Mouse (Mus musculus) hindbrain, embryonic 15.5 days (tissue): ENCODE data around the gene Soat1. TPM values are rescaled to one million over a fixed set of nuclear protein-coding genes. Genes with fewer than 3 reads are reported as not detected.
"Not testable (repeated sequence)": the region's sequence is repeated elsewhere in the genome, so short reads cannot be mapped to it uniquely, and the experiment has no call there.

Source experiments
- ATAC-seq: fragments of 200-750 bp; cut with Nextera tagmentation; 2 replicates; pipeline ENCODE4 v1.8.0; 2017; ENCODE audit warnings: low read depth, moderate number of reproducible peaks, moderate TSS enrichment; ENCODE audit not compliant: low FRiP score
- H3K27ac ChIP-seq: fragments of 300-500 bp; sonication (generic); replicated peaks from 2 replicates; pipeline ENCODE4 v1.5.1; 2015; ENCODE audit warnings: mild to moderate bottlenecking, inconsistent platforms
- H3K27me3 ChIP-seq: fragments of 300-500 bp; sonication (generic); 2 replicates; pipeline ENCODE4 v1.6.1; 2015; ENCODE audit warnings: control low read depth, inconsistent platforms
- H3K36me3 ChIP-seq: fragments of 300-500 bp; sonication (generic); 2 replicates; pipeline ENCODE4 v1.6.1; 2015; ENCODE audit warnings: control low read depth, inconsistent platforms
- H3K4me1 ChIP-seq: fragments of 300-500 bp; sonication (generic); replicated peaks from 2 replicates; pipeline ENCODE4 v1.6.1; 2015; ENCODE audit warnings: control low read depth, inconsistent platforms
- H3K4me2 ChIP-seq: fragments of 300-500 bp; sonication (generic); 2 replicates; pipeline ENCODE4 v1.6.1; 2015; ENCODE audit warnings: moderate library complexity, mild to moderate bottlenecking, inconsistent platforms
- H3K4me3 ChIP-seq: fragments of 300-500 bp; sonication (generic); 2 replicates; pipeline ENCODE4 v1.5.1; 2015; ENCODE audit warnings: mild to moderate bottlenecking, inconsistent platforms
- H3K9ac ChIP-seq: fragments of 300-500 bp; sonication (generic); 2 replicates; pipeline ENCODE4 v1.6.1; 2015; ENCODE audit warnings: inconsistent platforms
- H3K9me3 ChIP-seq: fragments of 300-500 bp; sonication (generic); 2 replicates; pipeline ENCODE4 v1.6.1; 2016; ENCODE audit warnings: control low read depth, inconsistent platforms
- WGBS: fragments of 180-500 bp; shearing (Covaris S2); methylation state at CpG from one replicate; pipeline ENCODE4 v1.1.7; 2015; 5-methylcytosine and 5-hydroxymethylcytosine counted together
- polyA plus RNA-seq: library from polyadenylated mRNA; unstranded; fragments of >200 nt; fragmentation: Nextera tagmentation; extraction: Ambion mirVana; gene quantifications from 2 replicates; pipeline ENCODE4 v1.2.1, GENCODE M21; 2015

The Soat1 gene
- polyA plus RNA-seq, 1 experiment from 2014 or later = 11.3 TPM

GRCm38 (mm10) chr1:156418170-156418569 is 56.0 kb downstream of the Soat1 start:
- Histone ChIP-seq H3K9ac (no peak overlapping the region), H3K36me3 (no peaks in the 10 kb centered on the region), H3K4me1 (peaks cover 10% of the 10 kb centered on the region), H3K27me3 (no peaks in the 10 kb centered on the region), H3K27ac (no peak overlapping the region), H3K9me3 (no peaks in the 10 kb centered on the region), H3K4me2 (no peak overlapping the region), H3K4me3 (no peak overlapping the region)
- ATAC-seq = no peak
- 52% methylated on average over 4 of the region's 4 CpGs for WGBS

DNA sequence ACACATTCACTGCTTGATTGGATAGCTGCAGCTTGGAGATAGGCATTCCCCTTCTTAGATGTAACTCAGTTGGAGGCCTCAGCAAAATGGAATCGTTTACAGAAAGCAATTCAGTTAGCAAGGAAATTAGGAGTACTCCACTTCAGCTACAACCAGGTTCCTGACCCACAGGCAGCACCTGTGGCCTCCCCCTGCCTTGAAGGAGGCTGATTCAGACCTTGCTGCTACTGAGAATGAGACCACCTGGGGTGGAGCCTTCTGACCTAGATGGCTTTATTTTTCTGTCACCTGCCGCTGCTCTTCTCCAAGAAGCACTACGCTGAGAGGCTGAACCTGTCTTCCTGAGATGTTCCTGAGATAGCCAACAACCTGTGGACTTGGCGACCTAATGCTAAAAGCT is 65.6 kb downstream of the Soat1 start:
- Histone ChIP-seq H3K27ac (no peak overlapping the region), H3K4me1 (no peaks in the 10 kb centered on the region), H3K4me3 (no peak overlapping the region), H3K9me3 (no peaks in the 10 kb centered on the region), H3K4me2 (no peak overlapping the region), H3K9ac (no peak overlapping the region), H3K27me3 (no peaks in the 10 kb centered on the region), H3K36me3 (no peaks in the 10 kb centered on the region)
- 71% methylated on average over 4 of the region's 4 CpGs for WGBS
- ATAC-seq = no peak

GRCm38 (mm10) chr1:156408004-156408403 is 66.1 kb downstream of the Soat1 start:
- no peak for ATAC-seq
- Histone ChIP-seq H3K4me1 (no peaks in the 10 kb centered on the region), H3K27me3 (no peaks in the 10 kb centered on the region), H3K9ac (no peak overlapping the region), H3K9me3 (no peaks in the 10 kb centered on the region), H3K4me2 (no peak overlapping the region), H3K4me3 (no peak overlapping the region), H3K27ac (no peak overlapping the region), H3K36me3 (no peaks in the 10 kb centered on the region)
- 68% methylated on average over 3 of the region's 3 CpGs for WGBS

- H3K27me3 ChIP-seq = no peaks in the 10 kb centered on the region
- H3K9ac ChIP-seq = no peak overlapping the region
- ATAC-seq = no peak
- no peak overlapping the region for H3K4me3 ChIP-seq
- H3K4me2 ChIP-seq = no peak overlapping the region
- H3K9me3 ChIP-seq = no peaks in the 10 kb centered on the region
- no peaks in the 10 kb centered on the region for H3K4me1 ChIP-seq
- no peaks in the 10 kb centered on the region for H3K36me3 ChIP-seq
- WGBS = 38% methylated on average over 10 of the region's 10 CpGs
- H3K27ac ChIP-seq = no peak overlapping the region
Observed at GRCm38 (mm10) chr1:156403251-156403650, 70.9 kb downstream of the Soat1 start.

GRCm38 (mm10) chr1:156402491-156402890 is 71.6 kb downstream of the Soat1 start:
- no peak overlapping the region for H3K4me2 ChIP-seq
- H3K27ac ChIP-seq = no peak overlapping the region
- no peak overlapping the region for H3K9ac ChIP-seq
- no peaks in the 10 kb centered on the region for H3K27me3 ChIP-seq
- H3K36me3 ChIP-seq = no peaks in the 10 kb centered on the region
- no peaks in the 10 kb centered on the region for H3K4me1 ChIP-seq
- H3K9me3 ChIP-seq = no peaks in the 10 kb centered on the region
- no peak for ATAC-seq
- H3K4me3 ChIP-seq = no peak overlapping the region
- WGBS = 66% methylated on average over 2 of the region's 2 CpGs

DNA sequence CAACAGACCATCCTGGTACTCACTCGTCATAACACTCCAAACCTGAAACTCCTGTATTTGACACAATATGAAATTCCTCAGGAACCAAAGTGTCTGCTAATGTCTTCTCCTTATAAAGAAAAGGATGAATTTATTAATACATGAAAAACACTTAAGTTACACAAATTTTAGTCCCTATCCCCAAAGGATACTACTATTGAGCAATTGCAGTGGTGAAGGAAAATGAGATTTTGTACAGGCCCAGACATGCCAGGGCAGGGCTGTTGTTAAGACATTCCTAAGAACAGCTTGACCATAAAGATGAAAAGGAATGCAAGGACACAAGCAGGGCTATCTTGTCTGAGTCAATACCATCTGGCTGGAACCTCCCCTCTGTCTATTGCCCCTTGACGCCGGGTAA is 74.0 kb downstream of the Soat1 start:
- not testable (repeated sequence) for H3K4me1 ChIP-seq, H3K4me3 ChIP-seq, H3K9ac ChIP-seq, H3K4me2 ChIP-seq, H3K9me3 ChIP-seq, H3K27me3 ChIP-seq, H3K27ac ChIP-seq, H3K36me3 ChIP-seq, ATAC-seq
- WGBS = 71% methylated on average over 3 of the region's 3 CpGs

DNA sequence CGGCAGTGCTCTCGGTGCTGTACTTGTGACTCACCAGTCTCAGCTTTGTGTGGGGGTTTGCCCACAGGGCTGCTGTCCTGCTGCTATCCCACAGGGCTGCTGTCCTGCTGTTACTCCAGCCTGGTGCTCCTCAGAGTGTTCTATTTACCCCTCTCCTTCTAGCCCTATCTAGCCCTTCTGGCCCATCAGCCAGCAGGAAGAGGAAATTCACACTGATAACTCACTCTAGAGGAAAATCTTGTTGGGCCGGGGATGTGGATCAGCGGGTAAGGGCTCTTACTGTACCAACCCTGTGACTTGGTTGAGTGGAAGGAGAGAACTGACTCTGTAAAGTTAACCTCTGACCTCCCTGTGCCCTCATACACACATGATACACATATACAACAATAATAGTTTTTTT is 81.0 kb downstream of the Soat1 start:
- H3K4me2 ChIP-seq = no peak overlapping the region
- H3K27me3 ChIP-seq = no peaks in the 10 kb centered on the region
- no peak overlapping the region for H3K9ac ChIP-seq
- H3K36me3 ChIP-seq = no peaks in the 10 kb centered on the region
- H3K4me1 ChIP-seq = no peaks in the 10 kb centered on the region
- no peak overlapping the region for H3K27ac ChIP-seq
- H3K9me3 ChIP-seq = no peaks in the 10 kb centered on the region
- 84% methylated on average over 4 of the region's 4 CpGs for WGBS
- ATAC-seq = no peak
- H3K4me3 ChIP-seq = no peak overlapping the region

DNA sequence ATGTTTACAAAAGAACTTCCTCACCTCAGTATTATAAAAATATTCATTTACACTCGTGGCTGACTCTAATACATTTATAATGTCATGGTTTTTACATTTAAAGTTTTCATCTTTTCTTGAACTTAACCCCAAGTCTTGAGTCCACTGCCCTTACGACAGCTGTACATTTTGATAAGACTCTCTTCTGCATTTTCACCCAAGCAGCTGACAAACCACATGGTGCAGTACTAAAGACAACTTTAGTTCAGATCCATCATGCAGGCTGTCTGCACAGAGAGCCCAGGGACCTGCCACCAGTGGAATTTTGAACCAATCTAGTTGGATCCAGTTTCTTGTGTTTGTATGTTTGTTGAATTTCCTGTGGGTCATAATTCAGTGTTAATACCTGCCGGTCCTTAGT is 87.3 kb downstream of the Soat1 start:
- Histone ChIP-seq H3K4me3 (no peak overlapping the region), H3K4me2 (no peak overlapping the region), H3K27me3 (no peaks in the 10 kb centered on the region), H3K4me1 (no peaks in the 10 kb centered on the region), H3K9me3 (no peaks in the 10 kb centered on the region), H3K36me3 (no peaks in the 10 kb centered on the region), H3K27ac (no peak overlapping the region), H3K9ac (no peak overlapping the region)
- no peak for ATAC-seq
- 72% methylated on average over 3 of the region's 3 CpGs for WGBS

DNA sequence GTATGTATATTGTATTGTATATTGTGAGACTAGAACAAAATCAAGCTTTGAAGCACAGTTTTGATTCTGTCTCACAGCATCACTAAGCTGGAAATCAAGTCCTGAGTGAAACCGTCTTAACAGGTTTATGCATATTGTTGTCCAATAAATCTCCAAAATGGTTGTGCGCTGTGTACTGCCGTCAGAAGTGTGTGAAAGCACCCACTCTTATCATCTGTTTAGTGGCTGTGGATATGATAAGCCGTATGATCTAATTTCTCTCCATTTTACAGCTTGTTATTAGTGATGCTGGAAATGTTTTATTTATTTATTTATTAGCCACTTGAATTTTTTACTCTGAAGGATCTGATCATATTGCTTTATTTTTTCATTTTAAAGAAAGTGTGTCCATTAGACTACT is 87.9 kb downstream of the Soat1 start:
- 96% methylated on average over 4 of the region's 4 CpGs for WGBS
- Histone ChIP-seq H3K4me1 (no peaks in the 10 kb centered on the region), H3K4me3 (no peak overlapping the region), H3K36me3 (no peaks in the 10 kb centered on the region), H3K4me2 (no peak overlapping the region), H3K9me3 (no peaks in the 10 kb centered on the region), H3K9ac (no peak overlapping the region), H3K27me3 (no peaks in the 10 kb centered on the region), H3K27ac (no peak overlapping the region)
- no peak for ATAC-seq

- H3K4me1 ChIP-seq = no peaks in the 10 kb centered on the region
- no peaks in the 10 kb centered on the region for H3K9me3 ChIP-seq
- no peak overlapping the region for H3K27ac ChIP-seq
- ATAC-seq = no peak
- no peak overlapping the region for H3K9ac ChIP-seq
- no peaks in the 10 kb centered on the region for H3K27me3 ChIP-seq
- 95% methylated on average over 3 of the region's 3 CpGs for WGBS
- no peak overlapping the region for H3K4me3 ChIP-seq
- H3K36me3 ChIP-seq = no peaks in the 10 kb centered on the region
- H3K4me2 ChIP-seq = no peak overlapping the region
Observed at GRCm38 (mm10) chr1:156381217-156381616, 92.9 kb downstream of the Soat1 start.

Other genes starting within 250 kb of the Soat1 start
- 0.88 and 1.3 TPM in 2 replicates for gene Tdrd5, start 170.7 kb downstream of the Soat1 start, polyA plus RNA-seq
- gene Nphs2, start 163.6 kb downstream of the Soat1 start, polyA plus RNA-seq = 0.31 and 0.34 TPM in 2 replicates
- gene Gm2000, start 108.3 kb downstream of the Soat1 start, polyA plus RNA-seq = 525 and 565 TPM in 2 replicates
- 0.31 TPM in 2 replicates for gene Axdnd1, start 53.2 kb downstream of the Soat1 start, polyA plus RNA-seq
- gene Gm10031, start 49.7 kb upstream of the Soat1 start, polyA plus RNA-seq = 0.44 and 0.84 TPM in 2 replicates
- 5.7 and 5.8 TPM in 2 replicates for gene Abl2, start 84.5 kb upstream of the Soat1 start, polyA plus RNA-seq
- gene Tor3a, start 200.0 kb upstream of the Soat1 start, polyA plus RNA-seq = 3.4 and 4.1 TPM in 2 replicates
- 29.2 and 32.7 TPM in 2 replicates for gene Fam20b, start 244.8 kb upstream of the Soat1 start, polyA plus RNA-seq